Mouse (Mus musculus) liver, embryonic 15.5 days (tissue): ENCODE data around the gene Zfp800. TPM values are rescaled to one million over a fixed set of nuclear protein-coding genes. Genes with fewer than 3 reads are reported as not detected.
A peak's percentile ranks its signal among the peaks of the same experiment; 100 is the strongest.

Experiments used
- ATAC-seq: fragments of 200-750 bp; cut with Nextera tagmentation; 2 replicates; pipeline ENCODE4 v1.8.0; 2017; ENCODE audit warnings: moderate number of reproducible peaks, mild to moderate bottlenecking, moderate library complexity; ENCODE audit not compliant: insufficient read depth
- H3K27ac ChIP-seq: fragments of 300-500 bp; sonication (generic); replicated peaks from 2 replicates; pipeline ENCODE4 v1.5.1; 2015; ENCODE audit warnings: mild to moderate bottlenecking, inconsistent platforms
- H3K27me3 ChIP-seq: fragments of 300-500 bp; sonication (generic); 2 replicates; pipeline ENCODE4 v1.6.1; 2015; ENCODE audit warnings: mild to moderate bottlenecking, inconsistent platforms
- H3K36me3 ChIP-seq: fragments of 300-500 bp; sonication (generic); replicated peaks from 2 replicates; pipeline ENCODE4 v1.6.1; 2015; ENCODE audit warnings: moderate library complexity, mild to moderate bottlenecking, inconsistent platforms
- H3K4me1 ChIP-seq: fragments of 300-500 bp; sonication (generic); replicated peaks from 2 replicates; pipeline ENCODE4 v1.6.1; 2015; ENCODE audit warnings: inconsistent platforms
- H3K4me2 ChIP-seq: fragments of 300-500 bp; sonication (generic); 2 replicates; pipeline ENCODE4 v1.6.1; 2015; ENCODE audit warnings: moderate library complexity, mild to moderate bottlenecking, inconsistent platforms
- H3K4me3 ChIP-seq: fragments of 300-500 bp; sonication (generic); replicated peaks from 2 replicates; pipeline ENCODE4 v1.5.1; 2015; ENCODE audit warnings: mild to moderate bottlenecking, inconsistent platforms
- H3K9ac ChIP-seq: fragments of 300-500 bp; sonication (generic); 2 replicates; pipeline ENCODE4 v1.6.1; 2015; ENCODE audit warnings: moderate library complexity, mild to moderate bottlenecking, inconsistent platforms
- H3K9me3 ChIP-seq: fragments of 300-500 bp; sonication (generic); replicated peaks from 2 replicates; pipeline ENCODE4 v1.6.1; 2016; ENCODE audit warnings: inconsistent platforms
- WGBS: fragments of 180-500 bp; shearing (Covaris S2); methylation state at CpG from one replicate; pipeline ENCODE4 v1.1.7; 2015; ENCODE audit warnings: mixed read lengths; ENCODE audit not compliant: insufficient replicate concordance; 5-methylcytosine and 5-hydroxymethylcytosine counted together
- polyA plus RNA-seq: library from polyadenylated mRNA; unstranded; fragments of >200 nt; fragmentation: Nextera tagmentation; extraction: Ambion mirVana; gene quantifications from 2 replicates; pipeline ENCODE4 v1.2.1, GENCODE M21; 2015

The Zfp800 gene
- polyA plus RNA-seq, 1 experiment from 2014 or later = 25.6 TPM

DNA sequence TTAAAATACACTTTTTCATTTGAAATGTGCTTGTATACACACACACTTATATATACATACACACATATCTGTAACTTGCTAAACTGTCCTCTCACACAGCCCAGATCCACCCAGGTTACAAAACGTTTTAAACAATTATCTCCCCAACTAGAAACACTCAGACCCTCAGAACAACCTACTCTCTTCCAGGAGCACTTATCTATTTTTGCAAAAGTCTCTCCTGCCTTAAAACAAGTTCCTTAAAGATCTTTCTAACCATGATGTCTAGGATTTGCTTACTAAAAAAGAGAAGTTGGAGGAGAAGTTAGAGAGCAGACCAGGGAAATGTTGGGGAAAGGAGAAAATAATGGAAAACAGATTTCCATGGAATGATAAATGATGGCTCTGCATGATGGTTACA is 139.4 kb downstream of the Zfp800 start:
- no peak overlapping the region for H3K9ac ChIP-seq
- peaks cover 30% of the 10 kb centered on the region for H3K4me1 ChIP-seq
- no peaks in the 10 kb centered on the region for H3K9me3 ChIP-seq
- no peaks in the 10 kb centered on the region for H3K27me3 ChIP-seq
- no peak overlapping the region; the same call in 1 of the 2 replicates for H3K27ac ChIP-seq
- peak overlapping the region; percentile 46 for H3K4me2 ChIP-seq
- ATAC-seq = no peak
- 21% methylated on average over 1 of the region's 1 CpGs for WGBS
- no peak overlapping the region; the same call in 1 of the 2 replicates for H3K4me3 ChIP-seq
- H3K36me3 ChIP-seq = peaks cover 46% of the 10 kb centered on the region

DNA sequence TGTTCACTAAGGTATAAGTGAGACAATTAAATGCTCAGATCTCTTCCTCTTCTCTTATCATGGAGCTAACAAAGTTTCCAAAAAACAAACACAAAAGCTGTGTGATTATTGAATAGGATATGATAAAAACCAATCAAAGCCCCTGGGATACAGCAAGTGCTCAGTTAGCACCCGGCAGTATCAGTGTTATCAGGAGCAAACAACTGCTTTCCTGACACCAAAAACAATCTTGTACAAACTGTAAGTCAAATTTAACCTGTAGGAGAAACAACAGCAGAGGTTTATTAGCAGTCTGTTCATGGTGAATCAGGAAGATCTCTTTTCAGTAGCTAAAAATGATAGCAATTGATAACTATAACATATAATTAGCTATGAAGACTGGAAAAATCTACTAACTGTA is 140.0 kb downstream of the Zfp800 start:
- Histone ChIP-seq H3K27ac (no peak overlapping the region), H3K9ac (no peak overlapping the region), H3K4me2 (peak overlapping the region; percentile 46; the same call in 1 of the 2 replicates), H3K27me3 (no peaks in the 10 kb centered on the region), H3K36me3 (peaks cover 51% of the 10 kb centered on the region), H3K4me1 (peaks cover 28% of the 10 kb centered on the region), H3K9me3 (no peaks in the 10 kb centered on the region), H3K4me3 (no peak overlapping the region)
- ATAC-seq = no peak
- WGBS = 6% methylated on average over 1 of the region's 1 CpGs

DNA sequence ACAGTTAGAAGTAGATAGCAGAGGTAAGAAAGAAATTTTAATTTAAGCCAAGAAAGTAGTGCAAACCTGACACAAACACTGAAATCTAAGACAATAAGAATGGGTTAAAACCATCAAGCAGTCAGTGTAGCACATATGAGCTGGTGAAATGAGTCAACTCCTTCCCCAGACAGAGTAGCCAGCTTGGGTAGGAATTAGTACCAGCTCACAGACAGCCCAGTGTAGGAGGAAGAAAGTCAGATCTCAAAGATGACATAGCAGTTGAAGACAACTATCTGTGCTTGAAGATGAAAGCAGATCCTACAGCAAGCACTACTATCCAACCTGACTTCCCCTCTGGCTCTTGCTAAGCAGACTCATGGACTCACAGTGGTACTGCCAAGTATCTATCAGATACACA is 145.0 kb downstream of the Zfp800 start:
- Histone ChIP-seq H3K4me1 (peaks cover 9% of the 10 kb centered on the region), H3K4me3 (no peak overlapping the region), H3K9me3 (no peaks in the 10 kb centered on the region), H3K27me3 (no peaks in the 10 kb centered on the region), H3K27ac (no peak overlapping the region), H3K4me2 (no peak overlapping the region), H3K36me3 (peaks cover 74% of the 10 kb centered on the region), H3K9ac (no peak overlapping the region)
- ATAC-seq = no peak

DNA sequence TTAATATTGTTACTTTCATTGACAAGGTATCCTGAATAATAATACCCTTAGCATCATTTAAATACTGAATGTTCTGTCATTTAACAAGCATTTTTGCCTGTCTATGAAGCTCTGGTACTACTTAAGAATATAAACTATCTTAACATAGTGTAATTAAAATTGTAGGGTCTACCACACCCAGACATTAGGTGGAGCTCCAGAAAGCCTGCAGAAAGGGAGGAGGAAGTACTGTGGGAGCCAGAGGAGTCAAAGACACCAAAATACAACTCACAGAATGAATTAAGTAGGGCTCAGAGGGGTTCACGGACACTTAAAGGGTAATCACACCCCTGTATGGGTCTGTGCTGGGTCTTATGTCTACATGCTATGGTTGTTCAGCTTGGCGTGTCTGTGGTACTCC is 149.6 kb downstream of the Zfp800 start:
- no peak for ATAC-seq
- Histone ChIP-seq H3K4me1 (peaks cover 3% of the 10 kb centered on the region; the same call in 1 of the 2 replicates), H3K27ac (no peak overlapping the region), H3K27me3 (no peaks in the 10 kb centered on the region), H3K9ac (no peak overlapping the region), H3K4me3 (no peak overlapping the region), H3K36me3 (peaks cover 60% of the 10 kb centered on the region), H3K4me2 (no peak overlapping the region), H3K9me3 (no peaks in the 10 kb centered on the region)
- WGBS = 83% methylated on average over 2 of the region's 2 CpGs

DNA sequence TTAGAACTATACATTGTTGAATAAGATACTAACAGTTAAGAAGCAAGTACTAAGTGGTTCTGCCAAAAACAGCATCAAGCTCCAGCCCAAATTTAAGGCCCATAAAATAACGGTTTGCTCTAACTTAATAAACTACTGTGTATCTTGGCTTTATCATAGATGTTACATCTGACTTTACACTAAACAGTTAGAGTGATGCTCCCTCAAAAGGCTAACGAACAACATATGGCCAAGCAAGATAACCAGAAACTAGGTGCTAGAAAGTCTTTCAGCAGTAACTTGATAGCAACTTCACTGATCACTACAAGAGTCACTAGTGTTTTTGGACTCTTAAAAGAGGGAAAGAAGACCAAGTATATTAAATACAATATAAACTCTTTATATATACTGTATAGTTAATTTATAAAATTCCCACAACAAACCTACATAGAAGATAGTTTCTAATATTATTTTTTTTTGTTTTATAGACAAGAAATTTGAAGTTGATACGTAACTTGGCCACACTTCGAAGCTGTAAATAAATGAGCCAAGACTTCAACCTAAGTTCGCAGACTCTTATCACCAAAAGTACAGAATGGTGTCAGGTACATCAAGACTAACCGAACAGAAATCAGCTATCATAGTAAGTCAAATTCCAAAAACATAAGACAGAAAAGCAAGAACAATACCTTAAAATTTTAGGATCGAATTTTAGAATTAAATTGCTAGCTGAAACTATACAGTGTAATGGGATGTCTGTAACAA is 165.0 kb downstream of the Zfp800 start:
- H3K4me1 ChIP-seq = peaks cover 49% of the 10 kb centered on the region
- H3K27me3 ChIP-seq = no peaks in the 10 kb centered on the region
- ATAC-seq = peak; percentile 94
- H3K9me3 ChIP-seq = no peaks in the 10 kb centered on the region
- H3K4me3 ChIP-seq = 0 out of 2 replicates have a peak overlapping the region, but pooled peaks have one; percentile 2
- H3K4me2 ChIP-seq = peak overlapping the region; percentile 51
- H3K27ac ChIP-seq = peak overlapping the region; percentile 88
- H3K36me3 ChIP-seq = peaks cover 31% of the 10 kb centered on the region
- H3K9ac ChIP-seq = peak overlapping the region; percentile 32
- 30% methylated on average over 7 of the region's 7 CpGs for WGBS

DNA sequence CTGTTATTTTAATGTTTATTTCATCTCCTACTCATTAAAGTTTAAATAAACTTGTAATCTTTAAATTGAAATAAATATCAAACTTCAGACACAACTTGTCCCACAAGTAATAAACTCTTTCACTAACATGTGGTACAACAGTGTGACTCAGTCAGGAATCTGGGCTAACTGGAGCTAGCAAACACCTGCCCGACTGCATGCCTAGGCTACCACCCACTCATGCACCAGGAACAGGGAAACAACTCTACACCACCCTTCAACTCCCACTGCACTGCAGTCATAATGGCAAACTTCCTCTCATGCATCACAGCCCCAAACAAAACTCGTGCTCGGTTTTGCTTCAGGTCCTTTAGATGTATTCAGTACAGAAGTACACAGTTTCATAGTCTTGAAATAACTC is 169.7 kb downstream of the Zfp800 start:
- 74% methylated on average over 3 of the region's 3 CpGs for WGBS
- Histone ChIP-seq H3K4me2 (no peak overlapping the region), H3K9me3 (no peaks in the 10 kb centered on the region), H3K27me3 (no peaks in the 10 kb centered on the region), H3K36me3 (peaks cover 54% of the 10 kb centered on the region), H3K27ac (no peak overlapping the region), H3K9ac (no peak overlapping the region), H3K4me1 (peaks cover 30% of the 10 kb centered on the region), H3K4me3 (no peak overlapping the region)
- ATAC-seq = no peak

DNA sequence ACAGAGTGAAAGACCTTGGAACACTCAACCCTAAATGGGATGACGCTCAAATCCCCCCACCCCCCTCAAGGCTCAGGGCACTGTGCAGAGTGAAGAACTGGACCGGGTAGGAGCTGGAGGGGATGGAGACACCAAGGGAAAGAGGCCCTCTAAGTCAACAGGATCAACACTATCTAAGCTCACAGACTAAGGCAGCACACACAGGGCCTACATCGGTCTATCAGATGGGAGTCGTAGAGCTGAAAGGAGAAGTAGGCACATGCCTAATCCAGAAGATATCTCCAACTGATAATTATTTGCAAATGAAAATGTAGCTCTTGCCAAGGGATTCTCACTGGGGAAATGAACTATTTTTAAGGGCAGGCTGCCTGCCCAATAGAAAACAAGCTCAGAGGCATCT is 176.8 kb downstream of the Zfp800 start:
- no peak for ATAC-seq
- Histone ChIP-seq H3K9me3 (no peaks in the 10 kb centered on the region), H3K9ac (no peak overlapping the region), H3K4me3 (no peak overlapping the region), H3K4me2 (no peak overlapping the region), H3K4me1 (peaks cover 10% of the 10 kb centered on the region), H3K27me3 (no peaks in the 10 kb centered on the region), H3K27ac (no peak overlapping the region), H3K36me3 (peaks cover 53% of the 10 kb centered on the region)
- WGBS = 69% methylated on average over 4 of the region's 4 CpGs

DNA sequence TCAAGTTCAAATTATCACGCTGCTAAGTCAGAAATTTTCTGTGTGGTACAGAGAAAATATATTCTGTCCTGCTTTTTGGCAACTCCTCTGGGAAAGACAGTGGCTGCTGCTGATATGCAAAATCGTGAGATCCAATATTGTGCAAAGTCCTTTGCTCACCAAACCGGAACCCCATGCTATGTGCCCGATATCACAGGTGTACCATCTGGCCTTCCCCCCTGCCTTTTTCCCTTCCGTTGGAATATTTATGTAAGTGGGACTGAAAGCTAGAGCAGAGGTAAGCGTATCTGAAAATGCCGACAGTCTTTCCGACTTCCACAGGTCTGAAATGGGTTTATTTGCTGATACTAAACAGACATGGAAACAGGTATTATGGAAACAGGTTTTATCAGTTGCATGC is 179.4 kb downstream of the Zfp800 start:
- Histone ChIP-seq H3K4me2 (no peak overlapping the region), H3K9ac (no peak overlapping the region)

DNA sequence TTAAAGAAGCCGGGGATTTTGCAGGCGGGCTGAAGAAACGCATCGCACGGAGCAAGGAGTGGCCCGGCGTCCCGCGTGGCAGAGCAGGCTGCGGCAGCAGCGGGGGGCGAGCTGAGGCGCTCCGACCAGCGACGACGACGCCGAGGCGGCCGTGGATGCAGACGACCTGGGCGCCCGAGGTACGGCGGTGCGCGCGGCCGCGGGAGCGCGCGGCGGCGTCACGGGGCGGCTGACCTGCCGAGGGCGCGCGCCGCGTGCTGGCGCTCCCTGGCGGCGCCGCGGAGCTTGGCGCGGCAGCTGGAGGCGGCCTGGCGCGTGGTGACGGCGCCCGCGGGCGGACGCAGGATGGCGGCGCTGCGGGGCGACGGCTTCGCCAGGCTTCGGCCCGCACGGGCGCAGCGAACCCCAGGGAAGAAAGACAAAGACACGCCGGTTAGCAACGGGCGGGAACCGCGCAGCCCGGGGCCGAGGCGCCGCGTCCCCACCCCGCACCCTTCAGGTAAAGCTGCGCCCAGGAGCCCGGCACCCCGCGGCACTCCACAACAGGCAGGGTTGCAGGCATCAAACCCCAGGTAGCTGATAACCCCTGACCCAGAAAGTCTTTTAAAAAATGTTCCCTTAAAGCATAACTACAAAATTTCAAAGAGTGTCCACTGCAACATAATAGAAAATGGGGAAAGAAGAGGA is 182.4 kb downstream of the Zfp800 start:
- H3K4me2 ChIP-seq = peak overlapping the region; percentile 97
- H3K9ac ChIP-seq = peak overlapping the region; percentile 78
- ATAC-seq = peak; percentile 98
- peak overlapping the region; percentile 75 for H3K4me3 ChIP-seq
- no peaks in the 10 kb centered on the region for H3K27me3 ChIP-seq
- H3K36me3 ChIP-seq = peaks cover 12% of the 10 kb centered on the region
- WGBS = under 1% methylated on average over 84 of the region's 87 CpGs
- H3K4me1 ChIP-seq = peaks cover 7% of the 10 kb centered on the region
- H3K9me3 ChIP-seq = no peaks in the 10 kb centered on the region
- peak overlapping the region; percentile 80 for H3K27ac ChIP-seq

More for the DNA sequence above, 179.4 kb downstream of the Zfp800 start:
- Histone ChIP-seq H3K27me3 (no peaks in the 10 kb centered on the region), H3K4me3 (no peak overlapping the region), H3K4me1 (peaks cover 17% of the 10 kb centered on the region), H3K9me3 (no peaks in the 10 kb centered on the region), H3K27ac (no peak overlapping the region), H3K36me3 (peaks cover 32% of the 10 kb centered on the region)
- no peak for ATAC-seq
- whole genome bisulfite sequencing = 79% methylated on average over 8 of the region's 8 CpGs

DNA sequence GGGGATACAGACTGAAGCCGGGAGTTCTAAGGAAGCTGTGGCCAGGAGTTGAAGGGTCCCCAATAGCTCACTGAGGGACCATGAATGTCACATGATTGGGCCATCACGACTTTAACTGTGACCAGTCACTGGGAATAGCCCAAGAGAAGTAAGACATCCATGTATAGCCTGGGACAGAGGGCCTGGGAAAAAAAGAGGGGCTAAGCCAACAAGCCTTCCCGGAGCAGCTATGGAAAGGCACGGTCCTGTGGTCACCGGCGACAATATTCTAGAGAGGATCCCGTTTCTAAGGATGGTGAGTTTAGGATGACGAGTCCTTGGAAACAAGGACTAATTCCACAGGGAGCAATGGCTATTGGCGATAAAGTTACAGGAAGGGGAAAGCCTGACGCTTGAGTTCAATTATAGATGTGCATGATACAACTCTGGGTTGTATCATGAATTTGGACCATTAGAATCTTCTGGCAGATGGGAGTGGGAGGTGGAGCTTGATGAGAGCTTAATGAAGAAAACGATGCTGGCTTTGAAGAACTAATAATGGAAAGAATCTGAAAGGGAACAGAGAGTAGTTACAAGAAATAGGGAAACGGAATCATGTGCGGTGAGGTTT is 183.0 kb downstream of the Zfp800 start:
- WGBS = 59% methylated on average over 13 of the region's 13 CpGs
- ATAC-seq = no peak
- peak overlapping the region; percentile 80 for H3K27ac ChIP-seq

DNA sequence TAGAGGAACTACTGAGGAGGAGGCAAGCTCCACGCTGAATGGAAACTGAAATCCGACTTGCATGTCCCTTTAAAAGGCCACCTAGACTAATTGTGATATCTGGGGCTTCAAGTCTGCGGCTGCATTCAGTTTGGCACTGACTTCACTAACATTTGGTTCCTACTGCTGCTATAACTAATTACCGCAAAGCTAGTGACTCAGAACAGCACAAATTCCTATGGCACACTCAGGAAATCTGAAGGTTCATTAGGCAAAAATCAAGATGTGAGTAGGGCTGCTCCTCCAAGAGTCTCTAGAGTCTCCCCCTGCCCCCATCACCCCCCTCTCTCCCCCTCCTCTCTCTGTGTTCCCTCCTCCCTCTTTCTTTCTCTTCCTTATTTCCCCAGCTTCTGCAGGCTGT is 194.4 kb downstream of the Zfp800 start:
- Histone ChIP-seq H3K9ac (no peak overlapping the region), H3K27me3 (no peaks in the 10 kb centered on the region), H3K4me3 (no peak overlapping the region), H3K36me3 (no peaks in the 10 kb centered on the region), H3K4me2 (no peak overlapping the region), H3K27ac (no peak overlapping the region), H3K9me3 (no peaks in the 10 kb centered on the region), H3K4me1 (no peaks in the 10 kb centered on the region)
- WGBS = 45% methylated on average over 4 of the region's 4 CpGs
- no peak for ATAC-seq

More for the DNA sequence above, 183.0 kb downstream of the Zfp800 start:
- H3K9ac ChIP-seq = peak overlapping the region; percentile 78
- H3K36me3 ChIP-seq = peaks cover 11% of the 10 kb centered on the region; the same call in 1 of the 2 replicates
- peaks cover 7% of the 10 kb centered on the region for H3K4me1 ChIP-seq
- H3K9me3 ChIP-seq = no peaks in the 10 kb centered on the region
- peak overlapping the region; percentile 97 for H3K4me2 ChIP-seq
- H3K27me3 ChIP-seq = no peaks in the 10 kb centered on the region
- peak overlapping the region; percentile 75 for H3K4me3 ChIP-seq
